Mouse (Mus musculus): Measurements from ENCODE around the gene L3mbtl3.
A peak's percentile ranks its signal among the peaks of the same experiment; 100 is the strongest.

The L3mbtl3 gene

GRCm38 (mm10) chr10:26375790-26376545 lies at the start of gene L3mbtl3:
Gene L3mbtl3, minus strand, starts transcription at chr10:26375971.
- peak in 1 of 2 experiments; percentile 84 for DNase-seq (ENCODE audit: low spot score in 2 of 2)

- no peak for DNase-seq (ENCODE audit: low spot score in 2 of 2)
Observed at GRCm38 (mm10) chr10:26421168-26421567, 45.4 kb upstream of the L3mbtl3 start.

DNA sequence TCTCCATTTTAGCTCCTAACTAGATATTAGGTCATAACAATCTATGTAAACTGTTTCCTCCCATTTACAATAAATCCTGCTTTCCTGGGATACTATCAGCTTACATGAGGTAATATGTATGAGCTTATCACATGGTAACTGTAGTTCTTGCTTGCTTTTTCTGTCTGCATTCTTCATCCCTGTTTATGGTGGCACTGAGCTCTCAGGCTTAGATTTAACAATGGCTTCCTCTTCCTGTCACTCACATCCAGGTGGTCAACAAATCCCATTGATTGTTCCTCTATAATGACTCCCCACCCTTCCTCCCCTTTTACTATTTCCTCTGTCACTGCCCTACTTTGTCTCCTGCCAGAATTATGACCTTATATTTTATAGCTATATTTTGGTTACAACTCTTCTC lies 12.9 kb upstream of the L3mbtl3 start:
- no peak for DNase-seq (ENCODE audit: low spot score in 2 of 2)

GRCm38 (mm10) chr10:26377332-26377602 lies 1.5 kb upstream of the L3mbtl3 start:
- no peak for DNase-seq (ENCODE audit: low spot score in 2 of 2)

DNA sequence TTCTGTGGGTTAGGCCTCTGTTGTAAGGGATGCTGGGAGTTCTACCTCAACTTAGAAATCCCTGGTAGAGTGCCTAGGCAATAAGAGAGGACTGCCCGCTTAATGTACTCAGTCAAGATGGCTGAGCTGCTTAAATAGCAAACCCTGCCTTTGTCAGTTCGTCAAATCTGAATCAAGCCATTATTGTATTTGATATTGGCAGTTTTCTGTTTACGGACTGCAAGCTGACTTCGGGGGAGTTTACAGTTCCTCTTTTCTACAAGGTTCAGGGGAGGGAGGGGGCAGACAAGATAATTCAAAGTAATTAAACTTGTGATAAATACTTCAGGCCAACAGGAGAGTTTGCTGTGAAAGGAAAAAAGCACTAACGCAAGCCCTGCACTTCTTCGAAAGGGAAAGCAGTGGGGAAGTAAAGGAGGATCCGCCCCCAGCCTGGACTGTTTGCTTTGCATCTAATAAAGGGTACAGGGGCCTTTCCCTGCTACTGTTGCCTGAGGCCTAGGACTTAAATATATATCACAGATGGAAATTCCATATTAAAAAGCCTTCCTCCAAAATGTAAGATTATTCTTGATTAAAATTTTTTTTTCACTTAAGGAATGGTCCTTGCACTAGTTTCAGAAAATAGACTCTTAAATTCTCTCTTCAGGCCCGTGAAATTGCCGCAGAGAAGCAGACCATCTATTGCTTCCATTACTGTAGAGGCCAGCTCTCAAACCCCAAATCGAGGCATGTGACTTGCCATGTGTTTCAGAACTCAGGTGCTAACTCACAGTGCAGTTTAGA lies 968 bp upstream of the L3mbtl3 start:
- no peak for DNase-seq (ENCODE audit: low spot score in 2 of 2)

GRCm38 (mm10) chr10:26375351-26375751 lies 420 bp downstream of the L3mbtl3 start:
- DNase-seq (ENCODE audit: low spot score in 2 of 2), result no peak

- DNase-seq (ENCODE audit: low spot score in 2 of 2), result peak in 1 of 2 experiments; percentile 54
Observed at GRCm38 (mm10) chr10:26374436-26375311, 1.1 kb downstream of the L3mbtl3 start.

DNA sequence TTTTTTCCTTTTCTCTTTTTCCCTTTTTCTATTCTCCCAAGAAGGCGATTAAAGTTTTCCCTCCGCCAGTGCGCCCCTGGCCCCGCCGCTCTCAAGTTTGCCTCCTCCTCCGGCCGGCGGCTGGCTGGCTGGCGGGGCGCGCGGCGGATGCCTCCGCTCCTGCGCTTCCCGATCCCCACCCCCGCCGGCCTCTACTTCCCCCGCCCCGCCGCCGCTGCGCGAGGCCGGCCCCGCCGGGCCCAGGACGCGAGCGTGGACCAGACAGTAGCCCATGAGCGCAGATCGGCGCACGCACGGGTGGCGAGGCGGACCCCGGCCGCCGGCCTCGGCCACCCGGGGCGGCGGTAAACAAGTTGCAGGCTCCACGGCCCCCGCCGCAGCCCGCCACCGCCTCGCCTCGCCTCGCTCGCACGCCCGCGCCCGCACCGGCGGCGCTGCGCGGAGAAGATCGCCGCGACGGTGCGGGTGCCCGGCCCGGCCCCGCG lies 1.8 kb downstream of the L3mbtl3 start:
- DNase-seq (ENCODE audit: low spot score in 2 of 2), result peak in 1 of 2 experiments; percentile 22

DNA sequence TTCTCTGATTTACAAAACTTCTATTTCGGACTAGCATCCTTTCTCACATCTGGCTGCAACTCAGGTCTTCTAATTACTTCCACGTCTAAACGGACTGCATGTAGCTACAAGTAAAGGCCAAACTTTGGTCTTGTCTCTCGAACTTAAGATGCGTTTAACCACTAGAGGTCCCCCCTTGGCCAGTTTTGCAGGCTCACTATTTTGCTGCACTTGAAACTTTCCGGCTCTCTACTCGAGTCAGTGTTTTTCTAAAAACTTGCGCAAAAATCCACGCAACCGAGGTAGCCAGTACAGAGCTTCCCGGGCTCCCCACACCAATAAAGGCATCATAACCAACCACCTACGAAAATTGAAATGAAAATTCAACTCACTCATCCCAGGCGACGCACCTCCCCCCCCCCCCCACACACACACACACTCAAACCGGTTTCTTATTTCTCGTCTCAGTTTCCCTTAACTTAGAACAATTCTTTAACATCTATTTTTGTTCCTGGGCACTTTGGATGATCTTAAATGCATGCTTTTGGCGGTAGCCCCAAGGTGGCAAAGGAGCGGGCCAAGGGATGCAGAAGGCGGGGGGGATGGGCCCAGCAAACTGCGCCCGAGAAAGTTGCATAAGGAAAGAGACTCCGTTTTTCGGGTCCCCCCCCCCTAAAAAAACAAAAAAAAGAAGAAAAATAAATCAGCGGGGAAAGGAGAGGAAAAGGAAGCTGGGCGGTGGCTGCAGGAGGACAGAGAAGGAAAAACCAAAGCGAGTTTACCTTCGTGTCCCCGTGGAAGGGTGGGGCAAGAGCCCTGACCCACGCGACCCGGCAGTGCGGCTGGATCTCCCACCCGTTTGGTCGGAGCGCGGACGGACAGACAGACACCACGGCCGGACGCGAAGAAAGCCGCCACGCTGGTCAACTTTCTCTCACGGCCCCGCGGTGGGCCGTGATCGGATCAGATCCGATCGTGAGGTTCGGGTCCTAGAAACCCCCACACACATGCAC lies 2.5 kb downstream of the L3mbtl3 start:
- DNase-seq (ENCODE audit: low spot score in 2 of 2), result peak; percentile 58 to 90

DNA sequence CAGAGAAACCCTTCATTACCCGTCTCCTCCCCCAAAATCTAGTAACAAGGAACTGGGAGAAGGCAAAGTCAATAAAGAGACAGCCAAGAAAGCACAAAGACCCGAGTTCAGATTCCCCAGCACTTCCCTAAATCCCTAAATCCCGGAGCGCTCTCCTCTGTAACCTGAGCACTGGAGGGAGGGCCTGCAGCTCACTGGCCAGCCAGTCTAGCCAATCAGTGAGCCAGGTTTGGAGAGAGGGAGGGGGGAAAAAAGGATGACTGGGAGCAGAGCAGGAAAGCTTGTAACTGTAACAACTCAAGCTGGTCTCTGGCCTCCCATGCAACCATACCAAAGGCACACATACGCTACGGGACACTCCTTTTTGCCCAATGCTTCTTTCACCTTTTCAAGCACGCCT lies 4.4 kb downstream of the L3mbtl3 start:
- no peak for DNase-seq (ENCODE audit: low spot score in 2 of 2)

GRCm38 (mm10) chr10:26364942-26365341 lies 10.8 kb downstream of the L3mbtl3 start:
- DNase-seq (ENCODE audit: low spot score in 2 of 2), result no peak

- DNase-seq (ENCODE audit: low spot score in 2 of 2), result no peak
Observed at GRCm38 (mm10) chr10:26364326-26364856, 11.4 kb downstream of the L3mbtl3 start.

- DNase-seq (ENCODE audit: low spot score in 2 of 2), result no peak
Observed at GRCm38 (mm10) chr10:26363605-26364004, 12.2 kb downstream of the L3mbtl3 start.

DNA sequence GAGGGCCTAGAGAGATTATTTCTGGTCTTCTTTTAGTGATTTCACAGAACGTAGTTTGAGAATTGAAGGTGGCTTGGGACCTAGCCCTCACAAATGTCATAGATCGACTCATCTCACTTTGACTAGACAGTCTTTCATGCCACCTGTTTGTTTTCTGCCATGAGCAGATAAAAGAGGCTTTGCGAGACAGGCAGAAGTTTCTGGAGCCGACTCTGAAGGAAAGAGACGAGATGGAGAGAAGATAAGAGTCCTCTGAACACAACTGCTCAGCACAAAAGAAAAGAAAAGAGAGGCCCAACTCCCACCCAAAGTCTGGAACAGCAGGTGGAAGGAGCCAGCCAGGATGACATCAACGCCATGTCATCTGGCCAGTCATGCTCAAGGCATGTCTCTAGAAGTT lies 17.0 kb downstream of the L3mbtl3 start:
- DNase-seq (ENCODE audit: low spot score in 2 of 2), result no peak

DNA sequence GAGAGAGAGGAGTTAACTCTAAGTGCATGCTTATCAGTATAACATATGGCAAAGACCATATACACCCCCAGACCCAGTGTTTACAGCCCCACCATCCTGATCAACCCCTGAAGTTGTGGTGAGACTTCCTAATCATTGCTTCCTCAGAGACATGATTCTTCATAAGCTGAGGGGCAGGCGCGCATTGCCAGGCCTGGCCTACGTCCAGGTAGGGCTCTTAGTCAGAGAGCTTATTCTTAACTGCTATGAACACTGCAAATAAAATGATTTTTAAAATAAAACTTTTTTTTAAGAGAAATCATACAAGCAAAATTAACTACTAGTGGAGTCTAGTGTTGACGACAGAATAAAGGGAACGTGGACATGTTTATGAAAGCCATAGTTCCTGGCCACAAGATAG lies 17.5 kb downstream of the L3mbtl3 start:
- peak in 1 of 2 experiments; percentile 15 for DNase-seq (ENCODE audit: low spot score in 2 of 2)

DNA sequence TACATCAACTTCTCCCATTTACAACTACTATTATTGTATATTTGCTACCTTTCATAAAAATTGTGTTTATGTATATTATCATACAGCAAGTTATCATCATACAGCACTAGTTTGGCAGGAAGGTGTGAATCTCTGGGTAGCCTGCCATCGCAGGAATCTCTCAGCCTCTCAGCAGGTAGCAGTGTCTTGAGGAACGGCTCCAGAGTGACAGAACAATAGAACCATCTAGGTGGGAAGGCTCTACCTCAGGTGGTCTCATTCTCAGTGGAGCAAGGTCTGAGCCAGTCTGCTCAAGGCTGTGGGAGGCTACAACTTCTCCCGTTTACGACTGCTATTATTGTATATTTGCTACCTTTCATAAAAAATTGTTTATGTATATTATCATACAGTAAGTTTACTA lies 22.0 kb downstream of the L3mbtl3 start:
- no peak for DNase-seq (ENCODE audit: low spot score in 2 of 2)

DNA sequence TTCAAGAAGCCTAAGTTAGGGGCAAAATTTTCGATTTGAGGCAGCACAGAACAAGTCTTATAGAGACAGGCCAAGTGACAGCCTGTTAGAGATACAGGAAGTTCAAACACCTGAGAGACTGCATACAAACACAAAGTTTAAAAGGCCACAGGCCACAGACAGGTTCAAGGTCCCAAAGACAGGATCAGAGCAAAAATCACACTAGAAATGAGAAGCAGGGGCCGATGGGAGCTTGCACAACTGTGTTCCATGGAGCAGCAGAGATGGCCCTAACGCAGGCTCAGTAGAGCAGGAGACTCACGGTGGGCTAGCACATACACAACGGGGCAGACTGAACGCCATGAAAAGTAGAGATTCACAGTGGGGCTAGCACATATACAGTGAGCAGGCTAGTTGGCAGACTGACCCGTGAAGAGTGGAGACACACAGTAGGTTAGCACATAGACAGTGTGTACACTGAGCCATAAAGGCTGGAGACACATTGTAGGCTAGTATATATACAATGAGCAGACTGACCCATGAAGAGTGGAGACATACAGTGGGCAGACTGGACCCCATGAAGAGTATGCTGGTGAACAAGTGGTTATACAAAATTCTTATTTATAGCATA lies 24.5 kb downstream of the L3mbtl3 start:
- no peak for DNase-seq (ENCODE audit: low spot score in 2 of 2)

GRCm38 (mm10) chr10:26350153-26350552 lies 25.6 kb downstream of the L3mbtl3 start:
- DNase-seq (ENCODE audit: low spot score in 2 of 2), result no peak

- DNase-seq (ENCODE audit: low spot score in 2 of 2), result no peak
Observed at GRCm38 (mm10) chr10:26347614-26348013, 28.2 kb downstream of the L3mbtl3 start.

DNA sequence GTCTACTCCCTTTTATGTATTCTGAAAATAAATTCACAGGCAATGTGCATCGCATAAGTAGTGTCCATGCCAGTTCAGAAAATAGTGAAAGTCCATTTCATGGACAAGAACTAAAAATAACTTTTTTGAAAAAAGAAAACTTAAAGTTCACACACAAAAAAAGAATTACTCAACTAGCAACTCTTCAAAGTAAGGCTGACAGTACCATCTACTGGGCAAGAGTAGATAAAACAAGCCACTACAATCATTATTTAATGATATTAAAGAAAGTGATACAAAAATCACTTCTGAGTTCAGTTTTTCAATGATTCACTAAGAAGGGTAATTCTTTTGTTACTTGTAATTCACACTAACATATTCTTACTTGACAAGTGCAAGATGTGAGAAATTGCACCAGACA lies 29.9 kb downstream of the L3mbtl3 start:
- DNase-seq (ENCODE audit: low spot score in 2 of 2), result no peak

All from left cerebral cortex, adult 9 months (tissue).